Mouse (Mus musculus) spleen, adult 2 months (tissue): ENCODE measurements around the gene Cypt3. TPM values are rescaled to one million over a fixed set of nuclear protein-coding genes. Genes with fewer than 3 reads are reported as not detected.

Experiments used
- DNase-seq, 2 experiments: peaks; one replicate each; pipeline versions ENCODE4 v3.0.0 to v3.0.0-alpha.2; 2012 to 2021; ENCODE audit warnings: low spot score in 2 of 2, low read depth in 1 of 2
- H3K27ac ChIP-seq: fragments of 200-500 bp; 2 replicates; pipeline ENCODE4 v1.5.1; 2012; ENCODE audit warnings: low read length, inconsistent platforms; ENCODE audit not compliant: insufficient read depth
- H3K27me3 ChIP-seq: fragments of 200-500 bp; 2 replicates; pipeline ENCODE4 v1.6.1; 2012; ENCODE audit warnings: mild to moderate bottlenecking, moderate library complexity, low read length, inconsistent platforms; ENCODE audit not compliant: control insufficient read depth, insufficient read depth
- H3K36me3 ChIP-seq: fragments of 200-500 bp; 2 replicates; pipeline ENCODE4 v1.6.1; 2012; ENCODE audit warnings: mild to moderate bottlenecking, low read length, inconsistent platforms; ENCODE audit not compliant: control insufficient read depth, insufficient read depth
- H3K4me1 ChIP-seq: fragments of 200-500 bp; 2 replicates; pipeline ENCODE4 v1.6.1; 2011; ENCODE audit warnings: inconsistent platforms; ENCODE audit not compliant: control insufficient read depth, insufficient read depth, insufficient read length
- H3K4me3 ChIP-seq: fragments of 200-500 bp; 2 replicates; pipeline ENCODE4 v1.5.1; 2011; ENCODE audit warnings: mild to moderate bottlenecking, inconsistent platforms; ENCODE audit not compliant: insufficient read depth, insufficient read length; ENCODE audit errors: extremely low read depth
- CTCF ChIP-seq: fragments of 200-500 bp; IDR thresholded peaks from 2 replicates; pipeline ENCODE4 v1.5.1; 2011; ENCODE audit warnings: mild to moderate bottlenecking, inconsistent platforms; ENCODE audit not compliant: insufficient read depth, insufficient read length, insufficient replicate concordance; ENCODE audit errors: extremely low read depth
- POLR2A ChIP-seq: fragments of 200-500 bp; IDR thresholded peaks from 2 replicates; pipeline ENCODE4 v1.6.1; 2011; ENCODE audit warnings: low read depth, low read length, inconsistent platforms
- WGBS: fragments of 180-500 bp; shearing (Covaris S2); methylation state at CpG from one replicate; pipeline ENCODE4 v1.1.7; 2018; 5-methylcytosine and 5-hydroxymethylcytosine counted together
- polyA plus RNA-seq: library from polyadenylated mRNA; depleted of rRNA; stranded (reverse); fragments of >200 nt; gene quantifications from 2 replicates; pipeline ENCODE4 v1.2.3, GENCODE M21; 2012; rRNA removed

Gene Cypt3
- not detected in 2 replicates for polyA plus RNA-seq

- Histone ChIP-seq H3K4me3 (no peak within 1 kb of the TSS), H3K27ac (no peak within 1 kb of the TSS), H3K4me1 (no peaks in the 10 kb centered on the region), H3K36me3 (no peaks in the 10 kb centered on the region), H3K27me3 (no peaks in the 10 kb centered on the region)
- DNase-seq = no peak
- TF ChIP-seq POLR2A (no peak), CTCF (no peak)
- 82% methylated on average over 7 of the region's 7 CpGs for WGBS
These were observed at the start of gene Cypt3 for GRCm38 (mm10) chrX:153558293-153558692. TSS of gene Cypt3 (plus strand) at chrX:153558593.

DNA sequence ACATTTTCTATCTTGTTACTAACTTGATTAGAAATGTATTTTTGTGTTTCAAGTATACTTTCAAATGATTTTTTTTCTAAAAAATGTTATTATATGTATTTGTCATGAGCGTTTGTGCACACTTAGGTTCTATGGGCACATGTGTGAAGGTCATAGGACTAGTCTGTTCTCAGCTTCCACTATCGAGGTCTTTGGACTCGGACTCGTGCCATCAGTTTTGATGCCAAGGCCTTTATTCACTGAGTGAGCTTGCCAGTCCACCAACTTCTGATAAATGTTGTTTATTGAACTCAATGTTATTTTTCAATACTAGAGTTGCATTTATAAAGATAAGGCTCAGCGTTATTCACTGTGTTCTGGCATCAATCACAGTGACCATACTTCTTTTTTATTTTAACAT lies 42.9 kb upstream of the Cypt3 start:
- WGBS = 88% methylated on average over 5 of the region's 5 CpGs
- H3K4me3 ChIP-seq = no peak overlapping the region
- H3K27me3 ChIP-seq = no peaks in the 10 kb centered on the region
- H3K4me1 ChIP-seq = no peaks in the 10 kb centered on the region
- no peaks in the 10 kb centered on the region for H3K36me3 ChIP-seq
- TF ChIP-seq POLR2A (no peak), CTCF (no peak)
- no peak for DNase-seq
- H3K27ac ChIP-seq = no peak overlapping the region

DNA sequence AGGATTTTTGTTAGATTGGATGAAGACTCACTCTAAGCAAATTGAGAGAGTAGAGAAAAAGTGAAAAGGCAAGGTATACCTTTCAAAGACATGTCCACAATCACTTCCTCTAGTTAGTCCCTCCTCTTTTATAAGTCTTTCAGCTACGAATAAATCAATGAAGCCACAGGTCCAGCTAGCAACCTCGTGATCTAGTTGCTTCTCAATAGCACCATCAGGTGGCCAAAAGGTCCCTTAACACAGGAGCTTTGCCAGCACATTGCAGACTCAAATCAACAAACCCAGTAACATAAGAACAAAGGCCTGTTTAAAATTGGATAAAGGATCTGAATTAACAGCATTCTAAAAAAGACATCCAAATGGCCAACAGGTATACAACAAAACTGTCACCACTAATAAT lies 30.0 kb upstream of the Cypt3 start:
- Histone ChIP-seq H3K4me3 (no peak overlapping the region), H3K4me1 (no peaks in the 10 kb centered on the region), H3K27me3 (no peaks in the 10 kb centered on the region), H3K27ac (no peak overlapping the region), H3K36me3 (no peaks in the 10 kb centered on the region)
- no peak for DNase-seq
- WGBS = 24% methylated on average over 2 of the region's 2 CpGs
- TF ChIP-seq POLR2A (no peak), CTCF (no peak)

GRCm38 (mm10) chrX:153556634-153557033 lies 1.8 kb upstream of the Cypt3 start:
- H3K27me3 ChIP-seq = no peaks in the 10 kb centered on the region
- H3K36me3 ChIP-seq = no peaks in the 10 kb centered on the region
- WGBS = 81% methylated on average over 2 of the region's 2 CpGs
- no peak for DNase-seq
- no peak overlapping the region for H3K4me3 ChIP-seq
- TF ChIP-seq POLR2A = no peak
- no peak for TF ChIP-seq CTCF
- no peak overlapping the region for H3K27ac ChIP-seq
- H3K4me1 ChIP-seq = no peaks in the 10 kb centered on the region

- H3K27me3 ChIP-seq = no peaks in the 10 kb centered on the region
- 68% methylated on average over 1 of the region's 1 CpGs for WGBS
- no peak for DNase-seq
These were observed 6.3 kb downstream of the Cypt3 start for GRCm38 (mm10) chrX:153564650-153565049.

DNA sequence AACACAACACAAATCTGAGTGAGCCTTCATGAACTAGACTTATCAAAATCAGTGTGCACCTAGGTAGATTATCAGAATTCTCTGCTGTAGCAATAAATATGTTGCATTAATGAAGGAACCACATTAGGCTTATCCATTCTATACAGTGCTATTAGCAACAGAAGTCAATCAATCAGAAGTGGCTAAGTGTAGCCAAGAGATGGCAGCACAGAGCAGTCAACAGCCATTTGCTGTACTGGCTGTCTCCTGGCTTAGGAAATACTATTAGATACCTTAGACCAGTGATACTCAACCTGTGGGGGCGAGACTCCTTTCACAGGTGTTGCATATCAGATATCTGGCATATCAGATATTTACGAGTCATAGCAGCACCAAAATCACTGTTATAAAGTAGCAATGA lies 41.2 kb downstream of the Cypt3 start:
- H3K27me3 ChIP-seq = no peaks in the 10 kb centered on the region
- WGBS = 65% methylated on average over 2 of the region's 2 CpGs
- no peak overlapping the region for H3K27ac ChIP-seq
- no peaks in the 10 kb centered on the region for H3K36me3 ChIP-seq
- no peaks in the 10 kb centered on the region for H3K4me1 ChIP-seq
- H3K4me3 ChIP-seq = no peak overlapping the region
- no peak for DNase-seq
- no peak for TF ChIP-seq CTCF
- TF ChIP-seq POLR2A = no peak

More at GRCm38 (mm10) chrX:153564650-153565049, 6.3 kb downstream of the Cypt3 start:
- Histone ChIP-seq H3K36me3 (no peaks in the 10 kb centered on the region), H3K27ac (no peak overlapping the region), H3K4me3 (no peak overlapping the region), H3K4me1 (no peaks in the 10 kb centered on the region)
- TF ChIP-seq POLR2A (no peak), CTCF (no peak)

Other genes starting within 250 kb of the Cypt3 start
- gene Ubqln2, start 60.4 kb upstream of the Cypt3 start, polyA plus RNA-seq = 19.6 and 27.7 TPM in 2 replicates
- 1.0 and 1.4 TPM in 2 replicates for gene Kctd12b, start 137.8 kb downstream of the Cypt3 start, polyA plus RNA-seq
- gene Nbdy, start 165.0 kb downstream of the Cypt3 start, polyA plus RNA-seq = 9.7 and 13.6 TPM in 2 replicates